Mouse (Mus musculus) stomach, postnatal 0 days (tissue): ENCODE measurements around the gene Pcdh9. TPM values are rescaled to one million over a fixed set of nuclear protein-coding genes. Genes with fewer than 3 reads are reported as not detected.

Experiments
- ATAC-seq: fragments of 200-750 bp; cut with Nextera tagmentation; 2 replicates; pipeline ENCODE4 v1.8.0; 2017; ENCODE audit not compliant: low FRiP score, low TSS enrichment
- DNase-seq: peaks from one replicate; pipeline ENCODE4 v3.0.0-alpha.2; 2016; ENCODE audit warnings: low spot score
- H3K27ac ChIP-seq: fragments of 300-500 bp; sonication (generic); replicated peaks from 2 replicates; pipeline ENCODE4 v1.5.1; 2014; ENCODE audit warnings: mild to moderate bottlenecking, control low read depth
- H3K27me3 ChIP-seq: fragments of 300-500 bp; sonication (generic); 2 replicates; pipeline ENCODE4 v1.6.1; 2014; ENCODE audit warnings: low read length; ENCODE audit not compliant: control insufficient read depth, insufficient read depth
- H3K36me3 ChIP-seq: fragments of 300-500 bp; sonication (generic); 2 replicates; pipeline ENCODE4 v1.6.1; 2014; ENCODE audit warnings: low read length, mixed read lengths; ENCODE audit not compliant: control insufficient read depth, insufficient read depth
- H3K4me1 ChIP-seq: fragments of 300-500 bp; sonication (generic); replicated peaks from 2 replicates; pipeline ENCODE4 v1.6.1; 2014; ENCODE audit warnings: antibody characterized with exemption; ENCODE audit not compliant: control insufficient read depth, insufficient read depth
- H3K4me2 ChIP-seq: fragments of 300-500 bp; sonication (generic); replicated peaks from 2 replicates; pipeline ENCODE4 v1.6.1; 2014; ENCODE audit warnings: low read depth, mild to moderate bottlenecking, control low read depth, moderate library complexity
- H3K4me3 ChIP-seq: fragments of 300-500 bp; sonication (generic); 2 replicates; pipeline ENCODE4 v1.5.1; 2014; ENCODE audit warnings: low read depth, low read length, control low read depth
- H3K9ac ChIP-seq: fragments of 300-500 bp; sonication (generic); 2 replicates; pipeline ENCODE4 v1.6.1; 2014; ENCODE audit warnings: mild to moderate bottlenecking, low read length, control low read depth, mixed read lengths
- H3K9me3 ChIP-seq: fragments of 300-500 bp; sonication (generic); 2 replicates; pipeline ENCODE4 v1.6.1; 2016; ENCODE audit warnings: low read length; ENCODE audit not compliant: control insufficient read depth
- CTCF ChIP-seq: IDR thresholded peaks from 2 replicates; pipeline ENCODE4 v1.5.1; 2016; ENCODE audit warnings: antibody characterized with exemption, low read depth, mild to moderate bottlenecking, moderate library complexity
- EP300 ChIP-seq: optimal IDR thresholded peaks from 2 replicates; pipeline ENCODE3; 2016; ENCODE audit warnings: antibody characterized with exemption
- WGBS: fragments of 180-500 bp; shearing (Covaris S2); extraction: QIAGEN DNeasy Blood & Tissue Kit; methylation state at CpG from one replicate; pipeline ENCODE4 v1.1.7; 2014; 5-methylcytosine and 5-hydroxymethylcytosine counted together
- polyA plus RNA-seq: library from polyadenylated mRNA; unstranded; fragments of >200 nt; fragmentation: Nextera tagmentation; extraction: Ambion mirVana; gene quantifications from 2 replicates; pipeline ENCODE4 v1.2.1, GENCODE M21; 2015

The Pcdh9 gene
- polyA plus RNA-seq, 1 experiment from 2014 or later, result 4.0 TPM

- Histone ChIP-seq H3K4me2 (no peak overlapping the region), H3K27ac (no peak overlapping the region), H3K36me3 (no peaks in the 10 kb centered on the region), H3K27me3 (no peaks in the 10 kb centered on the region), H3K4me1 (no peaks in the 10 kb centered on the region), H3K9ac (no peak overlapping the region), H3K4me3 (no peak overlapping the region), H3K9me3 (no peaks in the 10 kb centered on the region)
- TF ChIP-seq CTCF (no peak), EP300 (no peak)
- 62% methylated on average over 4 of the region's 4 CpGs for WGBS
- DNase-seq (no peak), ATAC-seq (no peak)
Observed at GRCm38 (mm10) chr14:93599997-93600396, 290.5 kb downstream of the Pcdh9 start.

GRCm38 (mm10) chr14:93585432-93586024, 305.0 kb downstream of the Pcdh9 start:
- H3K9me3 ChIP-seq, result no peaks in the 10 kb centered on the region
- no peak overlapping the region for H3K27ac ChIP-seq
- H3K4me3 ChIP-seq, result no peak overlapping the region
- no peak overlapping the region for H3K9ac ChIP-seq
- H3K4me1 ChIP-seq, result no peaks in the 10 kb centered on the region
- ATAC-seq (no peak), DNase-seq (no peak)
- H3K36me3 ChIP-seq, result no peaks in the 10 kb centered on the region
- TF ChIP-seq EP300 (no peak), CTCF (no peak)
- H3K4me2 ChIP-seq, result no peak overlapping the region
- 64% methylated on average over 3 of the region's 3 CpGs for WGBS
- no peaks in the 10 kb centered on the region for H3K27me3 ChIP-seq

GRCm38 (mm10) chr14:93564361-93564760, 326.1 kb downstream of the Pcdh9 start:
- H3K9me3 ChIP-seq, result no peaks in the 10 kb centered on the region
- ATAC-seq, result no peak
- no peak overlapping the region for H3K4me2 ChIP-seq
- no peak overlapping the region for H3K27ac ChIP-seq
- 57% methylated on average over 2 of the region's 2 CpGs for WGBS
- H3K36me3 ChIP-seq, result no peaks in the 10 kb centered on the region
- no peaks in the 10 kb centered on the region for H3K4me1 ChIP-seq
- no peak for DNase-seq
- no peak overlapping the region for H3K4me3 ChIP-seq
- no peak overlapping the region for H3K9ac ChIP-seq
- H3K27me3 ChIP-seq, result no peaks in the 10 kb centered on the region
- TF ChIP-seq EP300 (no peak), CTCF (no peak)

- H3K27me3 ChIP-seq, result no peaks in the 10 kb centered on the region
- H3K4me3 ChIP-seq, result no peak overlapping the region
- H3K9me3 ChIP-seq, result no peaks in the 10 kb centered on the region
- TF ChIP-seq EP300 (no peak), CTCF (no peak)
- H3K9ac ChIP-seq, result no peak overlapping the region
- no peak overlapping the region for H3K27ac ChIP-seq
- no peaks in the 10 kb centered on the region for H3K4me1 ChIP-seq
- no peak for DNase-seq
- no peak overlapping the region for H3K4me2 ChIP-seq
- 49% methylated on average over 1 of the region's 1 CpGs for whole genome bisulfite sequencing
- ATAC-seq, result no peak
- H3K36me3 ChIP-seq, result no peaks in the 10 kb centered on the region
Observed at GRCm38 (mm10) chr14:93561577-93561976, 328.9 kb downstream of the Pcdh9 start.

- WGBS, result 71% methylated on average over 3 of the region's 3 CpGs
- Histone ChIP-seq H3K4me1 (no peaks in the 10 kb centered on the region), H3K27ac (no peak overlapping the region), H3K36me3 (no peaks in the 10 kb centered on the region), H3K9me3 (no peaks in the 10 kb centered on the region), H3K9ac (no peak overlapping the region), H3K4me2 (no peak overlapping the region), H3K4me3 (no peak overlapping the region), H3K27me3 (no peaks in the 10 kb centered on the region)
- TF ChIP-seq EP300 (no peak), CTCF (no peak)
- DNase-seq (no peak), ATAC-seq (no peak)
Observed at GRCm38 (mm10) chr14:93553771-93554170, 336.7 kb downstream of the Pcdh9 start.

GRCm38 (mm10) chr14:93545575-93545974, 344.9 kb downstream of the Pcdh9 start:
- Histone ChIP-seq H3K9ac (no peak overlapping the region), H3K4me1 (no peaks in the 10 kb centered on the region), H3K27me3 (no peaks in the 10 kb centered on the region), H3K9me3 (no peaks in the 10 kb centered on the region), H3K4me2 (no peak overlapping the region), H3K4me3 (no peak overlapping the region), H3K36me3 (no peaks in the 10 kb centered on the region), H3K27ac (no peak overlapping the region)
- TF ChIP-seq EP300 (no peak), CTCF (no peak)
- DNase-seq, result no peak
- 43% methylated on average over 6 of the region's 6 CpGs for WGBS
- ATAC-seq, result no peak
